Mouse (Mus musculus): ENCODE measurements around the gene Pfkl. TPM values are rescaled to one million over a fixed set of nuclear protein-coding genes. Genes with fewer than 3 reads are reported as not detected.

The Pfkl gene
- polyA plus RNA-seq, 1 experiment from 2014 or later: 104 TPM

- WGBS: 1% methylated on average over 57 of the region's 57 CpGs
- ATAC-seq (ENCODE audit: low FRiP score, low read depth): peak; percentile 98
- H3K27ac ChIP-seq (replicated peaks): peak within 1 kb of the TSS; percentile 80
Measured at GRCm38 (mm10) chr10:77978351-77979350, 31.2 kb downstream of the Pfkl start, which contains the start of gene 1810043G02Rik. TSS of gene 1810043G02Rik (plus strand) at chr10:77978524.

GRCm38 (mm10) chr10:77976458-77977150 is 33.3 kb downstream of the Pfkl start:
- Histone ChIP-seq H3K27me3 (no peaks in the 10 kb centered on the region), H3K4me3 (no peak overlapping the region), H3K9me3 (no peaks in the 10 kb centered on the region), H3K9ac (replicated peaks) (no peak overlapping the region), H3K4me1 (peaks cover 14% of the 10 kb centered on the region), H3K27ac (replicated peaks) (no peak overlapping the region), H3K4me2 (replicated peaks) (no peak overlapping the region), H3K36me3 (peaks cover 9% of the 10 kb centered on the region)
- ATAC-seq (ENCODE audit: low FRiP score, low read depth): no peak
- WGBS: 79% methylated on average over 8 of the region's 8 CpGs

More at GRCm38 (mm10) chr10:77978351-77979350, 31.2 kb downstream of the Pfkl start, which contains the start of gene 1810043G02Rik:
- Histone ChIP-seq H3K27me3 (no peaks in the 10 kb centered on the region), H3K4me3 (peak within 1 kb of the TSS; percentile 55), H3K4me1 (peaks cover 14% of the 10 kb centered on the region), H3K36me3 (peaks cover 12% of the 10 kb centered on the region), H3K9me3 (no peaks in the 10 kb centered on the region), H3K4me2 (replicated peaks) (peak within 1 kb of the TSS; percentile 69), H3K9ac (replicated peaks) (peak within 1 kb of the TSS; percentile 70)

DNA sequence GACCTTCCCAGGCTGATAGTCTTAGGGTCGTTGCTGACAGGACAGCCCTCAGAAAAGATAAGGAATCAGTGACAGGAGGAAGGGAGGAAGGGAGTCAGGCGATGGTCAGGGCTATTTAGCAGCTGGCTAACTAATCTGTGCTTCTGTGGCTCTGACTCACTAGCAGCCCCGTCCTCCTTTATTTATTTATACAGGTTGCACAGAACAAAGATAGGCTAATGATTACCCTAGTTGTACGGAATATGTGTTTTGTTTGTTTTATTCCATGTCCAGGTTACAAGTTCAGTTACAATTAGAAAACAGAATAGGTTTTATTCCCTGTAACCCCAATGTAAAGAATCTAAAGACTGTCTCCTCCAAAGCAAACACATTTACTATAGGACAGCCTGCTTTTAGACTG is 34.2 kb downstream of the Pfkl start:
- Histone ChIP-seq H3K4me1 (peaks cover 14% of the 10 kb centered on the region), H3K27ac (replicated peaks) (no peak overlapping the region), H3K27me3 (peaks cover under 1% of the 10 kb centered on the region; the same call in 1 of the 2 replicates), H3K4me2 (replicated peaks) (no peak overlapping the region), H3K9me3 (no peaks in the 10 kb centered on the region), H3K9ac (replicated peaks) (no peak overlapping the region), H3K4me3 (no peak overlapping the region), H3K36me3 (0 out of 2 replicates have a peak, but pooled peaks cover 4% of the 10 kb centered on the region)
- 48% methylated on average over 4 of the region's 4 CpGs for WGBS
- ATAC-seq (ENCODE audit: low FRiP score, low read depth): no peak

GRCm38 (mm10) chr10:77974811-77975210 is 35.1 kb downstream of the Pfkl start:
- no peak overlapping the region for H3K9ac ChIP-seq (replicated peaks)
- ATAC-seq (ENCODE audit: low FRiP score, low read depth): no peak
- H3K36me3 ChIP-seq: no peaks in the 10 kb centered on the region
- H3K9me3 ChIP-seq: no peaks in the 10 kb centered on the region
- no peak overlapping the region for H3K4me2 ChIP-seq (replicated peaks)
- no peak overlapping the region for H3K27ac ChIP-seq (replicated peaks)
- WGBS: 80% methylated on average over 5 of the region's 5 CpGs
- H3K4me3 ChIP-seq: no peak overlapping the region
- H3K4me1 ChIP-seq: peaks cover 14% of the 10 kb centered on the region
- peaks cover 9% of the 10 kb centered on the region for H3K27me3 ChIP-seq

- Histone ChIP-seq H3K9me3 (no peaks in the 10 kb centered on the region), H3K4me3 (no peak overlapping the region), H3K36me3 (no peaks in the 10 kb centered on the region), H3K4me1 (peaks cover 12% of the 10 kb centered on the region), H3K9ac (replicated peaks) (no peak overlapping the region), H3K4me2 (replicated peaks) (no peak overlapping the region), H3K27ac (replicated peaks) (no peak overlapping the region), H3K27me3 (peaks cover 14% of the 10 kb centered on the region)
- WGBS: 80% methylated on average over 5 of the region's 5 CpGs
- ATAC-seq (ENCODE audit: low FRiP score, low read depth): no peak
Measured at GRCm38 (mm10) chr10:77974323-77974722, 35.6 kb downstream of the Pfkl start.

DNA sequence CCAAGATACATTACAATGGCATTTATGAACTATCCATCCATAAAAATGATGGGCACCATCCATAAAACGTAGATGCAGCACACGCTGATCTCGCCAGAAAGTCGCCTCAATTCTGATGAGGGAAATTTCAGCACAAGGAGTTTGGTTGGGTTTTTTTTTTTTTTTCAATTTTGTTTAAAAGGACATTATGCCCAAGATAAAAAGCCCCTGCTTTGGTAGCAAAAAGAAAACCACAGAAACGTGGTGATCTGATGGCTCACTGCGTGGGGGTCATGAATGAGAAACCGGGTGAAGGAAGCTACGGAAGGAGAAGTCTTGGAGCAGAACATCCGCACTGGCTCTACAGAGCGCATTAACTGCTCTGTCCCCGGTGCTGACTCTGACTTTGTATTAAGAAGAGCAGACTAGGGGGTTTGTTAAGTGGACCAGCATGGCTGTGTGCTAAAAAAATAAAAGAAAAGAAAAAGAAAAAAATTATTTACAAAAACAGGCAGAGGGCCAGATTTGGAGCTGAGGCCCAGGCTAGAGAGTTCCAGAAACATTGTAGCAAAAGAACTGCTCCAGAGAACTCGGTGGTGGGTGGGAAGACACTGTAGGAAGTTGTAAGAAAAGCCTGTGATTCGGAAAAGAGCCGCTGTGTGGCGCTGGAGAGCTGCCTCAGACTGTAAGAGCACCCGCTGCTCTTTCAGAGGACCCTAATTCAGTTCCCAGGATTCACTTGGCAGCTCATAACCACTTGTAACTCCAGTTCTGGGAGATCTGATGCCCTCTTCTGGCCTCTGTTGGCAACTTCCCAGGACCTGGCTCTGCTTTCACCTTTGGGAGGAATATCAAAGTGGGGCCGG is 38.0 kb downstream of the Pfkl start:
- Histone ChIP-seq H3K27me3 (peaks cover 31% of the 10 kb centered on the region), H3K36me3 (no peaks in the 10 kb centered on the region), H3K9ac (replicated peaks) (no peak overlapping the region), H3K4me2 (replicated peaks) (no peak overlapping the region), H3K4me3 (no peak overlapping the region), H3K27ac (replicated peaks) (no peak overlapping the region), H3K9me3 (no peaks in the 10 kb centered on the region), H3K4me1 (peaks cover 5% of the 10 kb centered on the region; the same call in 1 of the 2 replicates)
- 63% methylated on average over 17 of the region's 17 CpGs for whole genome bisulfite sequencing
- no peak for ATAC-seq (ENCODE audit: low FRiP score, low read depth)

DNA sequence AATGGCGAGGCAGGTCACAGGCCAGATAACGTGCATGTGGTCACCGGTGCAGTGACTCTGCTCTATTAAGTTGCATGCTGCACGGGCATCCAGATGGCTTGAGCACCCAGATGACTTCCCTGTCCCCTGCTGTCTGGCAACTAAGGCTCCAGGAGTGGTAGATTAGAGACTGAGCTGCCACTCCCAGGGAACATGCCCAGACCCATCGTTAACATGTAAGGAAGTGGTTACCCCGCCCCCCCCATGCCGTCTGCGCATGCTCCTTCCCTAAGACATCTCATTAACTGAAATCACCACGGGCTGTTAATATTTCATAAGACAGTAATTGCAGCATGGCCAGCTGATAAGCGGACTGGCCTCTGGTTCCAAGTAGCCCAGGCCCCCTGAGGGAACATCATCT is 38.7 kb downstream of the Pfkl start:
- no peak overlapping the region for H3K4me2 ChIP-seq (replicated peaks)
- 91% methylated on average over 10 of the region's 10 CpGs for WGBS
- no peak for ATAC-seq (ENCODE audit: low FRiP score, low read depth)
- H3K27me3 ChIP-seq: peaks cover 31% of the 10 kb centered on the region
- peaks cover 5% of the 10 kb centered on the region; the same call in 1 of the 2 replicates for H3K4me1 ChIP-seq
- no peaks in the 10 kb centered on the region for H3K36me3 ChIP-seq
- H3K9me3 ChIP-seq: no peaks in the 10 kb centered on the region
- no peak overlapping the region for H3K4me3 ChIP-seq
- no peak overlapping the region for H3K9ac ChIP-seq (replicated peaks)
- H3K27ac ChIP-seq (replicated peaks): no peak overlapping the region

- Histone ChIP-seq H3K36me3 (no peaks in the 10 kb centered on the region), H3K4me2 (replicated peaks) (peak within 1 kb of the TSS; percentile 68), H3K9ac (replicated peaks) (peak within 1 kb of the TSS; percentile 57), H3K4me1 (peaks cover 5% of the 10 kb centered on the region; the same call in 1 of the 2 replicates), H3K27ac (replicated peaks) (no peak within 1 kb of the TSS), H3K4me3 (peak within 1 kb of the TSS; percentile 40), H3K9me3 (no peaks in the 10 kb centered on the region), H3K27me3 (peaks cover 31% of the 10 kb centered on the region)
- 82% methylated on average over 6 of the region's 6 CpGs for WGBS
- no peak for ATAC-seq (ENCODE audit: low FRiP score, low read depth)
Measured at GRCm38 (mm10) chr10:77970481-77970880, 39.4 kb downstream of the Pfkl start, which contains the start of gene Trpm2. TSS of gene Trpm2 (minus strand) at chr10:77970563.

- WGBS: 18% methylated on average over 8 of the region's 8 CpGs
Measured at GRCm38 (mm10) chr10:77969973-77970325, 39.9 kb downstream of the Pfkl start.

DNA sequence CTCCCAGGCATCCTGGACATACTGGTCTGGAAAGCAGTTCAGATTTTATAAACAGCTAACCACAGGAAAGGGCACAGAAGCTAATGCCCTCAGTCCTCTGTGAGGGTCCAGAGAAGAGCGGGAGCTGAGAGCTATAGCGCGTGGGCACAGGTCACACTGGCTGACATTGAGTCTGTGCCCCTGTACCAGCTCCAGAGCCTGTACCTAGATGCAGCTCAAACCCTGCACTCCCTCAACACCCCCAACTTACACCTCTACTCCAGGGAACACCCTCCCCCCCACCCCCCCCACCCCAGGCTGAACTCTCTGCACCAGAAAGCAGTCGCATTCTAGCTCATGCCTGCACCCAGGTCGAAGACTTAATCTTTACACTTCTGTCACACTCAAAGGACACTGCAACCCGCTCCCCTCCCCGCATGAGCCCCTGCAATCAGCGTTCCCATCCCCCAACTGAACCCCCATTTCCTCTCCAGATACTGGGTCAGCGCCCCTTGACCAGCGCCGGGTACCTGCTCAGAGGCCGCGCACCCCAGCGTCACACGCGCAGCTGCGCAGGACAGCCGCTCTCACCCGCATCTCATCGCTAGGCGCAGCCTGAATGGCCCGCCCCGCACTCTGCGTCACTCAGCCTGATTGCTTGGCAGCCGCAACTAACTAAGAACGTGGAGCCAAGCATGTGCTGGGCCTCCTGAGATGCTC is 40.5 kb downstream of the Pfkl start:
- ATAC-seq (ENCODE audit: low FRiP score, low read depth): peak; percentile 74

More at GRCm38 (mm10) chr10:77969973-77970325, 39.9 kb downstream of the Pfkl start:
- H3K4me2 ChIP-seq (replicated peaks): peak overlapping the region; percentile 68
- peak overlapping the region; percentile 57 for H3K9ac ChIP-seq (replicated peaks)
- H3K4me1 ChIP-seq: peaks cover 5% of the 10 kb centered on the region; the same call in 1 of the 2 replicates
- ATAC-seq (ENCODE audit: low FRiP score, low read depth): peak; percentile 36; the same call in 1 of the 2 replicates
- no peaks in the 10 kb centered on the region for H3K36me3 ChIP-seq
- H3K27ac ChIP-seq (replicated peaks): no peak overlapping the region
- peak overlapping the region; percentile 40 for H3K4me3 ChIP-seq
- H3K9me3 ChIP-seq: no peaks in the 10 kb centered on the region
- peaks cover 31% of the 10 kb centered on the region for H3K27me3 ChIP-seq

More for the DNA sequence above, 40.5 kb downstream of the Pfkl start:
- H3K27me3 ChIP-seq: peaks cover 31% of the 10 kb centered on the region
- H3K36me3 ChIP-seq: no peaks in the 10 kb centered on the region
- 5% methylated on average over 26 of the region's 26 CpGs for WGBS
- peaks cover 5% of the 10 kb centered on the region; the same call in 1 of the 2 replicates for H3K4me1 ChIP-seq
- H3K9me3 ChIP-seq: no peaks in the 10 kb centered on the region
- no peak overlapping the region for H3K27ac ChIP-seq (replicated peaks)
- H3K9ac ChIP-seq (replicated peaks): peak overlapping the region; percentile 57
- peak overlapping the region; percentile 40 for H3K4me3 ChIP-seq
- H3K4me2 ChIP-seq (replicated peaks): peak overlapping the region; percentile 68
